Mouse (Mus musculus) CH12.LX (cell line): ENCODE data around the gene Slc4a3. TPM values are rescaled to one million over a fixed set of nuclear protein-coding genes. Genes with fewer than 3 reads are reported as not detected.

Source experiments
- DNase-seq: peaks from one replicate; pipeline ENCODE4 v3.0.0-alpha.2; 2013; ENCODE audit errors: extremely low read depth
- H3K27ac ChIP-seq: 2 replicates; pipeline ENCODE4 v1.5.1; 2012; ENCODE audit warnings: low read depth, mild to moderate bottlenecking, control low read depth, moderate library complexity; ENCODE audit not compliant: insufficient read depth
- H3K27me3 ChIP-seq: replicated peaks from 2 replicates; pipeline ENCODE3; 2012; ENCODE audit warnings: inconsistent platforms
- H3K36me3 ChIP-seq, 2 experiments: replicated peaks in 1 of 2; 2 replicates each; pipeline versions ENCODE3 to v1.6.1; 2012; ENCODE audit warnings: inconsistent platforms in 1 of 2, low read length in 1 of 2, mild to moderate bottlenecking in 1 of 2, mixed read lengths in 1 of 2, moderate library complexity in 1 of 2; ENCODE audit not compliant: control insufficient read depth in 1 of 2, insufficient read depth in 1 of 2
- H3K4me1 ChIP-seq, 2 experiments: 2 replicates each; pipeline ENCODE4 v1.6.1; 2012; ENCODE audit warnings: inconsistent platforms in 1 of 2, moderate library complexity in 1 of 2; ENCODE audit not compliant: insufficient read depth in 2 of 2, control insufficient read depth in 1 of 2
- H3K4me2 ChIP-seq: 2 replicates; pipeline ENCODE4 v1.6.1; 2012; ENCODE audit warnings: low read depth, mild to moderate bottlenecking, control low read depth; ENCODE audit not compliant: poor library complexity, insufficient read depth, severe bottlenecking
- H3K4me3 ChIP-seq, 3 experiments: fragments of 150-350 bp in 1 of 3; sonication (generic) in 1 of 3; replicated peaks in 1 of 3; 2 replicates each; pipeline versions ENCODE3 to v1.5.1; 2011 to 2012; ENCODE audit warnings: low read depth in 2 of 3, low read length in 2 of 3, mild to moderate bottlenecking in 2 of 3, moderate library complexity in 2 of 3, control low read depth in 1 of 3, improper control_type of control experiment in 1 of 3, inconsistent platforms in 1 of 3, mixed read lengths in 1 of 3; ENCODE audit not compliant: poor library complexity in 1 of 3
- H3K79me2 ChIP-seq: replicated peaks from 2 replicates; pipeline ENCODE4 v1.6.1; 2012; ENCODE audit warnings: mild to moderate bottlenecking, moderate library complexity; ENCODE audit not compliant: control insufficient read depth, poor library complexity, insufficient read depth, severe bottlenecking; ENCODE audit errors: extremely low read depth
- H3K9ac ChIP-seq: 2 replicates; pipeline ENCODE4 v1.6.1; 2012; ENCODE audit warnings: low read depth, mild to moderate bottlenecking, control low read depth, moderate library complexity; ENCODE audit not compliant: insufficient read depth
- H3K9me3 ChIP-seq: replicated peaks from 2 replicates; pipeline ENCODE3; 2012; ENCODE audit warnings: low read length, inconsistent platforms, mixed read lengths
- BHLHE40 ChIP-seq: IDR thresholded peaks from 2 replicates; pipeline ENCODE4 v1.6.1; 2011; ENCODE audit warnings: mild to moderate bottlenecking, low read depth, low read length, improper control_type of control experiment
- CHD1 ChIP-seq: IDR thresholded peaks from 2 replicates; pipeline ENCODE4 v1.6.1; 2012; ENCODE audit warnings: low read depth, low read length, improper control_type of control experiment, inconsistent platforms
- CTCF ChIP-seq, 2 experiments: IDR thresholded peaks in 1 of 2; conservative IDR thresholded peaks in 1 of 2; 2 replicates each; pipeline ENCODE4 v1.5.1; 2011 to 2012; ENCODE audit warnings: low read depth in 2 of 2, low read length in 2 of 2, improper control_type of control experiment in 1 of 2, inconsistent platforms in 1 of 2, mild to moderate bottlenecking in 1 of 2, moderate library complexity in 1 of 2
- EP300 ChIP-seq: IDR thresholded peaks from 2 replicates; pipeline ENCODE4 v1.6.1; 2011; ENCODE audit warnings: low read length, improper control_type of control experiment
- ETS1 ChIP-seq: conservative IDR thresholded peaks from 2 replicates; pipeline ENCODE4 v1.6.1; 2012; ENCODE audit warnings: low read depth, mild to moderate bottlenecking, inconsistent platforms, low read length, improper control_type of control experiment, moderate library complexity
- GABPA ChIP-seq: IDR thresholded peaks from 2 replicates; pipeline ENCODE4 v1.6.1; 2012; ENCODE audit warnings: low read depth, low read length, improper control_type of control experiment, inconsistent platforms; ENCODE audit not compliant: insufficient replicate concordance
- IRF4 ChIP-seq: IDR thresholded peaks from 2 replicates; pipeline ENCODE4 v1.6.1; 2014; ENCODE audit warnings: low read depth, mild to moderate bottlenecking, inconsistent platforms, low read length, improper control_type of control experiment
- JUN ChIP-seq: IDR thresholded peaks from 2 replicates; pipeline ENCODE4 v1.6.1; 2011; ENCODE audit warnings: low read depth, mild to moderate bottlenecking, low read length, improper control_type of control experiment, moderate library complexity; ENCODE audit not compliant: insufficient read depth
- JUND ChIP-seq: conservative IDR thresholded peaks from 2 replicates; pipeline ENCODE4 v1.6.1; 2011; ENCODE audit warnings: low read depth, low read length, improper control_type of control experiment
- KAT2A ChIP-seq: IDR thresholded peaks from 2 replicates; pipeline ENCODE4 v1.6.1; 2012; ENCODE audit warnings: low read length, improper control_type of control experiment, inconsistent platforms; ENCODE audit not compliant: insufficient replicate concordance
- MAFK ChIP-seq: IDR thresholded peaks from 2 replicates; pipeline ENCODE4 v1.6.1; 2011; ENCODE audit warnings: low read length, improper control_type of control experiment; ENCODE audit not compliant: insufficient replicate concordance
- MAX ChIP-seq: IDR thresholded peaks from 2 replicates; pipeline ENCODE4 v1.6.1; 2011; ENCODE audit warnings: low read length, improper control_type of control experiment
- MEF2A ChIP-seq: IDR thresholded peaks from 2 replicates; pipeline ENCODE4 v1.6.1; 2014; ENCODE audit warnings: low read depth, mild to moderate bottlenecking, inconsistent platforms, low read length, improper control_type of control experiment, borderline replicate concordance
- NELFE ChIP-seq: IDR thresholded peaks from 2 replicates; pipeline ENCODE4 v1.6.1; 2011; ENCODE audit warnings: low read depth, low read length, improper control_type of control experiment
- NRF1 ChIP-seq: IDR thresholded peaks from 2 replicates; pipeline ENCODE4 v1.6.1; 2014; ENCODE audit warnings: low read depth, mild to moderate bottlenecking, inconsistent platforms, low read length, improper control_type of control experiment, moderate library complexity
- SIN3A ChIP-seq: IDR thresholded peaks from 2 replicates; pipeline ENCODE4 v1.6.1; 2012; ENCODE audit warnings: low read length, improper control_type of control experiment, inconsistent platforms
- SMC3 ChIP-seq: IDR thresholded peaks from 2 replicates; pipeline ENCODE4 v1.6.1; 2011; ENCODE audit warnings: low read depth, low read length, improper control_type of control experiment
- TBP ChIP-seq: conservative IDR thresholded peaks from 2 replicates; pipeline ENCODE4 v1.6.1; 2011; ENCODE audit warnings: low read depth, low read length, improper control_type of control experiment
- TCF12 ChIP-seq: IDR thresholded peaks from 2 replicates; pipeline ENCODE4 v1.6.1; 2014; ENCODE audit warnings: low read depth, mild to moderate bottlenecking, inconsistent platforms, low read length, improper control_type of control experiment
- UBTF ChIP-seq: IDR thresholded peaks from 2 replicates; pipeline ENCODE4 v1.6.1; 2012; ENCODE audit warnings: low read depth, mild to moderate bottlenecking, inconsistent platforms, low read length, improper control_type of control experiment, moderate library complexity
- USF2 ChIP-seq: conservative IDR thresholded peaks from 2 replicates; pipeline ENCODE4 v1.6.1; 2011; ENCODE audit warnings: low read depth, low read length, improper control_type of control experiment
- dilution Hi-C: fragments of 300-500 bp; cut with MboI; formaldehyde crosslinking; loops from 2 replicates; pipeline ENCODE4 v1.14.3; 2020; ENCODE audit warnings: low sequenced_read_pairs; ENCODE audit not compliant: extremely low pct_unique_long_range_greater_than_20kb, extremely low pct_ligation_motif_present
- in situ Hi-C: fragments of 300-500 bp; cut with MboI; formaldehyde crosslinking; loops from 3 replicates; pipeline ENCODE4 v1.14.3; 2019; ENCODE audit warnings: low sequenced_read_pairs, low pct_ligation_motif_present, low pct_unique_long_range_greater_than_20kb, mixed read lengths
- polyA plus RNA-seq: library from polyadenylated mRNA; unstranded; fragments of >175 nt; gene quantifications from 2 replicates; pipeline ENCODE4 v1.2.1, GENCODE M21; 2012; ENCODE audit warnings: low read depth; ENCODE audit not compliant: insufficient read length
- total RNA-seq, 2 experiments: library from RNA; depleted of rRNA; stranded (reverse); fragments of 300-350 nt in 1 of 2; fragments of >200 nt in 1 of 2; gene quantifications; 2 replicates each; pipeline ENCODE4 v1.2.3; 2012 to 2014

The Slc4a3 gene
- total and polyA plus RNA-seq, 3 experiments, result 0.03 to 0.21 TPM; not detected in 1

- Histone ChIP-seq H3K27me3 (peaks cover 2% of the 10 kb centered on the region), H3K4me3 (no peak overlapping the region), H3K9ac (no peak overlapping the region), H3K9me3 (no peaks in the 10 kb centered on the region), H3K4me1 (peaks cover 0 to 13% of the 10 kb centered on the region in 2 experiments; a peak in 2 of 4 replicates), H3K27ac (no peak overlapping the region), H3K36me3 (no peaks in the 10 kb centered on the region), H3K79me2 (no peaks in the 10 kb centered on the region), H3K4me2 (no peak overlapping the region)
- TF ChIP-seq JUN, result no peak
- TF ChIP-seq EP300, result no peak
- no peak for TF ChIP-seq NELFE
- TF ChIP-seq CTCF (conservative IDR thresholded peaks at IDR 0.05 in 1 of 2, IDR thresholded peaks at IDR 0.05 in 1 of 2; ENCODE audit: low read depth in 2 of 2, low read length in 2 of 2), result no peak
- TF ChIP-seq NRF1, result no peak
- TF ChIP-seq MEF2A, result no peak
- no peak for TF ChIP-seq JUND
- no peak for TF ChIP-seq TCF12
- no peak for TF ChIP-seq UBTF
- TF ChIP-seq SIN3A, result no peak
- no peak for TF ChIP-seq IRF4
- no peak for TF ChIP-seq CHD1
- TF ChIP-seq BHLHE40, result no peak
- TF ChIP-seq KAT2A, result no peak
- TF ChIP-seq TBP, result no peak
- DNase-seq, result no peak
- in situ Hi-C loops, result no loop called here
- dilution Hi-C loops, result no loop called here
Measured at GRCm38 (mm10) chr1:75518427-75518826, 27.6 kb upstream of the Slc4a3 start.

DNA sequence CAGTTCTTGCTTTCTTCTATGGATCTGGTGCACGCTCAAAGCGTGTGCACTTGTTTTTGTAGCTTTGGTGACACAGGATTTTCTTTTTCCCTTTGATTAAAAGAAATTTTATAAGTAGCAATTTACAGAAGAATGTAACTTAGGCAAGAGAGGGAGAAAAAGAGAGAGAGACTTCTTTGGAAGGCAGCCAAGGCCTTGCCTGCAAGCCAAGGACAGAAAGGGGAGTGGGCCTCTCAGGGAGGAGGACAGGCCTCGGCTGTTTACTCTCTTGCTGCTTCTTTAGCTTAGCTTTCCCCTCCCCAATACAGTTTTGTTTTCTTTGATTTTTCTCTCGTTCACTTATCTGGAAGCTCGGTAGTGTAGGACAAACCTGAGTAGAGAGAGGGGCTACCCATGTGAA, 26.5 kb upstream of the Slc4a3 start:
- no peak overlapping the region for H3K27ac ChIP-seq
- dilution Hi-C loops, result no loop called here
- H3K4me3 ChIP-seq, result no peak overlapping the region
- H3K36me3 ChIP-seq, result no peaks in the 10 kb centered on the region
- in situ Hi-C loops, result no loop called here
- no peaks in the 10 kb centered on the region for H3K9me3 ChIP-seq
- no peaks in the 10 kb centered on the region for H3K79me2 ChIP-seq
- no peak overlapping the region for H3K9ac ChIP-seq
- no peak overlapping the region for H3K4me2 ChIP-seq
- H3K4me1 ChIP-seq, result peaks cover 2 to 24% of the 10 kb centered on the region in 2 experiments; a peak in 2 of 4 replicates
- peaks cover 2% of the 10 kb centered on the region for H3K27me3 ChIP-seq
- no peak for DNase-seq
- TF ChIP-seq USF2 (no peak), MAX (no peak), NELFE (no peak), IRF4 (no peak), BHLHE40 (no peak), JUND (no peak), SIN3A (no peak), GABPA (no peak), EP300 (no peak), TCF12 (no peak), SMC3 (no peak), MAFK (no peak), ETS1 (no peak)
